Mouse (Mus musculus): Measurements from ENCODE around the gene Tmem132d. TPM values are rescaled to one million over a fixed set of nuclear protein-coding genes. Genes with fewer than 3 reads are reported as not detected.

Gene Tmem132d
- polyA plus RNA-seq (2012; rRNA removed): 0.11 and 0.12 TPM in 2 replicates

GRCm38 (mm10) chr5:128432916-128433315, at the start of gene Tmem132d:
Gene Tmem132d, minus strand, starts transcription at chr5:128433077.
- DNase-seq (ENCODE audit: low read depth): no peak

- no peak for DNase-seq (ENCODE audit: low read depth)
These were observed 47.9 kb upstream of the Tmem132d start for GRCm38 (mm10) chr5:128480816-128481215.

- DNase-seq (ENCODE audit: low read depth): no peak
These were observed 42.5 kb upstream of the Tmem132d start for GRCm38 (mm10) chr5:128475372-128475771.

GRCm38 (mm10) chr5:128469812-128470211, 36.9 kb upstream of the Tmem132d start:
- no peak for DNase-seq (ENCODE audit: low read depth)

GRCm38 (mm10) chr5:128464514-128464913, 31.6 kb upstream of the Tmem132d start:
- no peak for DNase-seq (ENCODE audit: low read depth)

GRCm38 (mm10) chr5:128460605-128461004, 27.7 kb upstream of the Tmem132d start:
- no peak for DNase-seq (ENCODE audit: low read depth)

GRCm38 (mm10) chr5:128455732-128456131, 22.9 kb upstream of the Tmem132d start:
- DNase-seq (ENCODE audit: low read depth): no peak

GRCm38 (mm10) chr5:128452196-128452595, 19.3 kb upstream of the Tmem132d start:
- DNase-seq (ENCODE audit: low read depth): no peak

GRCm38 (mm10) chr5:128450808-128451207, 17.9 kb upstream of the Tmem132d start:
- DNase-seq (ENCODE audit: low read depth): no peak

GRCm38 (mm10) chr5:128444876-128445275, 12.0 kb upstream of the Tmem132d start:
- DNase-seq (ENCODE audit: low read depth): no peak

- DNase-seq (ENCODE audit: low read depth): no peak
These were observed 11.0 kb upstream of the Tmem132d start for GRCm38 (mm10) chr5:128443848-128444247.

- no peak for DNase-seq (ENCODE audit: low read depth)
These were observed 8.2 kb upstream of the Tmem132d start for GRCm38 (mm10) chr5:128441121-128441520.

- DNase-seq (ENCODE audit: low read depth): no peak
These were observed 7.0 kb upstream of the Tmem132d start for GRCm38 (mm10) chr5:128439828-128440227.

- DNase-seq (ENCODE audit: low read depth): no peak
These were observed 5.2 kb upstream of the Tmem132d start for GRCm38 (mm10) chr5:128438078-128438477.

- no peak for DNase-seq (ENCODE audit: low read depth)
These were observed 4.0 kb upstream of the Tmem132d start for GRCm38 (mm10) chr5:128436909-128437308.

- DNase-seq (ENCODE audit: low read depth): no peak
These were observed 2.8 kb upstream of the Tmem132d start for GRCm38 (mm10) chr5:128435683-128436082.

- no peak for DNase-seq (ENCODE audit: low read depth)
These were observed 909 bp upstream of the Tmem132d start for GRCm38 (mm10) chr5:128433786-128434185.

- DNase-seq (ENCODE audit: low read depth): no peak
These were observed 455 bp downstream of the Tmem132d start for GRCm38 (mm10) chr5:128432422-128432821.

- no peak for DNase-seq (ENCODE audit: low read depth)
These were observed 8.2 kb downstream of the Tmem132d start for GRCm38 (mm10) chr5:128424636-128425035.

- DNase-seq (ENCODE audit: low read depth): no peak
These were observed 8.7 kb downstream of the Tmem132d start for GRCm38 (mm10) chr5:128424213-128424612.

- no peak for DNase-seq (ENCODE audit: low read depth)
These were observed 10.8 kb downstream of the Tmem132d start for GRCm38 (mm10) chr5:128422090-128422489.

- no peak for DNase-seq (ENCODE audit: low read depth)
These were observed 14.6 kb downstream of the Tmem132d start for GRCm38 (mm10) chr5:128418149-128418710.

- no peak for DNase-seq (ENCODE audit: low read depth)
These were observed 18.8 kb downstream of the Tmem132d start for GRCm38 (mm10) chr5:128414056-128414455.

GRCm38 (mm10) chr5:128412306-128412705, 20.6 kb downstream of the Tmem132d start:
- no peak for DNase-seq (ENCODE audit: low read depth)
